Mouse (Mus musculus) olfactory bulb, adult 2 months (tissue): Measurements from ENCODE around the gene Ralgapa2. TPM values are rescaled to one million over a fixed set of nuclear protein-coding genes. Genes with fewer than 3 reads are reported as not detected.

ENCODE experiments used
- H3K27ac ChIP-seq: fragments of 200-500 bp; 2 replicates; pipeline ENCODE4 v1.5.1; 2012; ENCODE audit warnings: low read depth, low read length; ENCODE audit not compliant: insufficient read depth
- H3K4me1 ChIP-seq: fragments of 200-500 bp; 2 replicates; pipeline ENCODE4 v1.6.1; 2012; ENCODE audit warnings: low read length; ENCODE audit not compliant: control insufficient read depth, insufficient read depth
- H3K4me3 ChIP-seq: fragments of 200-500 bp; 2 replicates; pipeline ENCODE4 v1.5.1; 2012; ENCODE audit warnings: mild to moderate bottlenecking, low read depth, low read length, moderate library complexity; ENCODE audit not compliant: insufficient read depth
- CTCF ChIP-seq: fragments of 200-500 bp; IDR thresholded peaks from 2 replicates; pipeline ENCODE4 v1.5.1; 2012; ENCODE audit warnings: low read depth, mild to moderate bottlenecking, low read length, moderate library complexity; ENCODE audit not compliant: insufficient read depth
- POLR2A ChIP-seq: fragments of 200-500 bp; IDR thresholded peaks from 2 replicates; pipeline ENCODE4 v1.6.1; 2012; ENCODE audit warnings: mild to moderate bottlenecking, low read depth, low read length, moderate library complexity; ENCODE audit not compliant: insufficient read depth
- WGBS: fragments of 180-500 bp; shearing (Covaris S2); methylation state at CpG from one replicate; pipeline ENCODE4 v1.1.7; 2018; 5-methylcytosine and 5-hydroxymethylcytosine counted together
- polyA plus RNA-seq: library from polyadenylated mRNA; stranded (reverse); fragments of >200 nt; gene quantifications from 2 replicates; pipeline ENCODE4 v1.2.4, GENCODE M21; 2012; ENCODE audit warnings: low replicate concordance; ENCODE audit not compliant: missing spikeins, insufficient read depth, insufficient read length

Ralgapa2 gene
- polyA plus RNA-seq, 1 experiment = not detected

DNA sequence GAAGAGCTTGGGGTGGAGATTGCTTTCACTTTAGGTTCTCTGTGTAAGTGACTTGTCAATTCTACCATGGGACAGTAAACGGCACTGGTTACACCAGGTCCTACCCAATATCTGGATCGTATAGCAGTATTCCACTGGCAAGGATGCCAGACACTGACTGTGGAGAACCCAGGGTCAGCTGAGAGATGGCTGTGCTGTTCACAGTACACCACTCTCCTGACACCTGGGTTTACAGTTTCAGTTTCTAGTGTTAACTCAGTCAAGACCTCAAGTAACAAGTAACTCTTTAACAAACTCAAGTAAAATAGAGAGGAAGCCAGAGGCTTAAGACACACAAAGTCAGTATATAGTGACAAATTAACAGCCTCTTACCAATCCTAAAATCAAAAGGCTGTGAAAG lies 54.6 kb downstream of the Ralgapa2 start:
- TF ChIP-seq POLR2A = no peak
- no peak for TF ChIP-seq CTCF
- H3K4me3 ChIP-seq = no peak overlapping the region
- no peak overlapping the region for H3K27ac ChIP-seq
- 84% methylated on average over 2 of the region's 2 CpGs for WGBS
- no peaks in the 10 kb centered on the region for H3K4me1 ChIP-seq

DNA sequence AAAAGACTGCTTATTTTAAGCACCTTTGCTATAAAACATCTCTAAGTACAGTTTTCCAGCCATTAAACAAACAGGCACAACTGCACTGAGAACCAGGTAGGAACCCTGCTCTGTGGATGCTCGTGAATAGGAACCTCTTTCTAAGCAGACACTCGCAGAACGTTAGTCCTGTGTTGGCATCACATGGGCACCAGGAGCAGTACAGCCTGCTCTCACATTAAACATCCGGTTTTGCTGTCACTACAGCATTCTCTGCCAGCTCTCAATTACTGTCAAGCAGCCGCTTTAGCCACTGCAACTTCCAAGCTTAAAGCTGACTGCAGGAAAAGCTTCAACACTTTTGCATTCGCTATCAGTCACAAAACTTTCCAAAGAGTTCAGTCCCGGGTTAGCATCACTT lies 55.5 kb downstream of the Ralgapa2 start:
- no peak overlapping the region for H3K4me3 ChIP-seq
- TF ChIP-seq CTCF (no peak), POLR2A (no peak)
- H3K27ac ChIP-seq = no peak overlapping the region
- WGBS = 70% methylated on average over 7 of the region's 7 CpGs
- H3K4me1 ChIP-seq = no peaks in the 10 kb centered on the region

DNA sequence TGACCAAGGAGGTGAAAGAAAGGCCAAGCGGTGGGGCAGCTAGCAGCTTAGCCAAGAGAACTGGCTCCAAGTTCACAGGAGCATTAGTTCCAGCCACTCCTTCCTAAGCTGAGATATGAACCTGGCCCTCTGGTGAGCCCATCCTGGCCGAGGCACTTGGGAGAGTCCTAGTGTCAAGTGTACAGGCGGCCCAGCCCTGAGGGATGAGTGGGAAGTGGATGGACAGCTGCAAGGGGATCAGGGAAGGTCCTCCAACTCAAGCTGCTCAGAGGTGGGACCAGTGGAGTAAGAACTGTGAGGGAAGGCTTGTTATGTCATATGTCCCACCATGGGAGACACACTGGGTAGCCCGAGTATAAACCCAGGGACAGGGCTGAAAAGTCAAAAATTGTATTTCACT lies 56.1 kb downstream of the Ralgapa2 start:
- 93% methylated on average over 4 of the region's 4 CpGs for WGBS
- Histone ChIP-seq H3K27ac (no peak overlapping the region), H3K4me1 (no peaks in the 10 kb centered on the region), H3K4me3 (no peak overlapping the region)
- TF ChIP-seq POLR2A (no peak), CTCF (no peak)

DNA sequence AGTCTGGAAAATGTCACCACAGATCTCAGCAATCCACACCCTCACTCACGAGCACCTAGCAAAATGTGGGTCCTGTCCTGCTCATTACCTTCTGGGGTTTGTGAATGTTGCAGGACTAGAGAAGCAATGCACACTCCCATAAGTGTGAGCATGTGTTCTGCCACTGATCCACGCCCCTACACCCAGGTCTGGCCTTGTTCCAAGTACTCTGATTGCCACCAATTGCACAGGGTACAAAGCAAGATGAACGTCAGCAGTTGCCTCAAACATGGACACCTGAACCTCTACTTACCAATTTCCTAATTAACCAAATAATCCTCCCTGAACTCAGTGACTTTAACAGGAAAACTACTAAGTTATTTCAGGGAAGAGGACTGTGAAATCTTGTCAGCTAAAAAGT lies 68.1 kb downstream of the Ralgapa2 start:
- no peaks in the 10 kb centered on the region for H3K4me1 ChIP-seq
- no peak overlapping the region for H3K27ac ChIP-seq
- no peak overlapping the region for H3K4me3 ChIP-seq
- TF ChIP-seq POLR2A (no peak), CTCF (no peak)
- 70% methylated on average over 3 of the region's 3 CpGs for WGBS

DNA sequence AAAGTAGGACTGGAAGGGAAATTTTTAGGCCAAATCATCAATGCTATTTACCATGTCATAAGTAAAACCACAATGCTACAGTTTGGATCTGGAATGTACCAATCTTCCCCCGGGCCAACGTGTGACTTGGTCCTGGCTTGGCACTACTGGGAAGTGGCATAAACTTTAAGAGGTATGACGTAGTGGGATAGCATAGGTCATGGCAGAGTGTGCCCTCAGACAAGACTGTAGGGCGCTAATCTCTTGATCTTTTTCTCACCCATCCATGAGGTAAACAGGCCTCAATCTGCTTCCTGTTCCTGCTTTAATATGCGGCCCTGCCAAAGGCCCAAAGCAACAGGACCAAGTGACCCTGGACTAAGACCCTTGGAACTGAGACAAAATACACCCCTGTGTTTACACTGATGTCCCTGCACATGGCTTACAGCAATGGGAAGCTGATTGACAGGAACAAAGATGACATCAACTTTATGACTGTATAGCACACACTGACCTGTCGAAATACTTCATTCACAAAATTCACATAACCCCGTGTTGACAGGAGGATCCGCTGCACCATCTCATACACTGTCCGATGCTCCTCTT lies 68.8 kb downstream of the Ralgapa2 start:
- TF ChIP-seq CTCF (no peak), POLR2A (no peak)
- WGBS = 96% methylated on average over 9 of the region's 9 CpGs
- H3K4me1 ChIP-seq = no peaks in the 10 kb centered on the region

DNA sequence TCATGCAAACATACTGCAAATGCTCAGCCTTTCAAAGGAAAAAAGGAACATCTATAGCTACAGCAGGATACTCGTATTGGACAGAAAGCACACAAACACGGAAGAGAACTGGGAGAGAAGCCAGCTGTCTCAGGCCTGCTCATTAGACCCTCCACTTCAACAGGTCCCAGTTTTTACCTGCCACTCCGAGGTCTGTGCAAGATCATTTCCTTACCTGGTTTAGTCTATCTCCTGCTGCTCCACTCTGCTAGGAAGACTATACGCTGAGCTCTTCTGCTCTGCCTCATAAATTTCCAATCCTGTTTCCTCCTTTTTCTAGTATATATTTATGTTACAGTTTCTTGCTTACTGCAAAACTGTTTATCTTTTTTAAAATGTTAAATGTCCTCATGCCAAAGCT lies 70.4 kb downstream of the Ralgapa2 start:
- no peak overlapping the region for H3K4me3 ChIP-seq
- no peak overlapping the region for H3K27ac ChIP-seq
- 82% methylated on average over 4 of the region's 4 CpGs for WGBS
- H3K4me1 ChIP-seq = no peaks in the 10 kb centered on the region
- TF ChIP-seq CTCF (no peak), POLR2A (no peak)

More for the DNA sequence above, 68.8 kb downstream of the Ralgapa2 start:
- no peak overlapping the region for H3K27ac ChIP-seq
- H3K4me3 ChIP-seq = no peak overlapping the region

DNA sequence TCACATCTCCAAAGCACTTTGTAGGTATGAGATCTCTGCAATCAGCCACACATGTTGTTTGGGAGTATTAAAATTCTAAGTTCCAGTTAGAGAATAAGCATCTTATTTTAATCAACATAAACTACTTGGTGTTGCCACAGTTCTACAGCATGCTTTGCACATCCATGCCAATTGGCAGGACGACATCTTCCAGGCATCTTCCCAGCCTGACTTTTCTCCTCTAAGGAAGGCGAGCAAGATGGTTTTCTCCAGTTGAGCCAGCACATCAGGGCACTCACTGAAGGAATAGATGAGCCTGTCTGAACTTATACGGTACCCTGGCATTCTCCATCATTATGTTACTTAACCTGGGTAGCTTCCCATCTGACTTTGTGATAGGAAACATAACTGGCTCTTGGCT lies 83.4 kb downstream of the Ralgapa2 start:
- H3K27ac ChIP-seq = no peak overlapping the region
- no peak overlapping the region for H3K4me3 ChIP-seq
- no peaks in the 10 kb centered on the region for H3K4me1 ChIP-seq
- WGBS = 93% methylated on average over 3 of the region's 3 CpGs
- TF ChIP-seq POLR2A (no peak), CTCF (no peak)

DNA sequence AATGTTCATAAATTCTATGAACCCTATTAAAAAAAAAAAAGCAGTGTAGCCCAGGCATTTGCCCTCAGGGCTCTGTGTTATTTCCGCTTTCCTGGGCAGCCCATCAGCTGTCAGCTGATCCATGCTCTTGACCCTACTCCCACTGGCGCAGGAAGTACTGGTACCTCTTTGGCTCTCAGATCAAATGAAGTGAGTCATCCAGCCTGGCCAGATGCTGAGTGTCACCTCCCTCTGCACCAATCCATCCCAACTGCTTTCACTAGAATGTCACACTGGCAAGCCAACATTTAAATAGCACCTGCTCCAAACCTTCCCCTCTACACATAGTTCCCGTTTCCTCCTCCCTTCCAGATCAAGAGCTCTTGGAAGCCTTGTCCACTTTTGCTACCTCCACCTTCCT lies 84.8 kb downstream of the Ralgapa2 start:
- Histone ChIP-seq H3K4me3 (no peak overlapping the region), H3K4me1 (no peaks in the 10 kb centered on the region), H3K27ac (no peak overlapping the region)
- TF ChIP-seq CTCF = no peak
- no peak for TF ChIP-seq POLR2A
- 92% methylated on average over 3 of the region's 3 CpGs for WGBS

DNA sequence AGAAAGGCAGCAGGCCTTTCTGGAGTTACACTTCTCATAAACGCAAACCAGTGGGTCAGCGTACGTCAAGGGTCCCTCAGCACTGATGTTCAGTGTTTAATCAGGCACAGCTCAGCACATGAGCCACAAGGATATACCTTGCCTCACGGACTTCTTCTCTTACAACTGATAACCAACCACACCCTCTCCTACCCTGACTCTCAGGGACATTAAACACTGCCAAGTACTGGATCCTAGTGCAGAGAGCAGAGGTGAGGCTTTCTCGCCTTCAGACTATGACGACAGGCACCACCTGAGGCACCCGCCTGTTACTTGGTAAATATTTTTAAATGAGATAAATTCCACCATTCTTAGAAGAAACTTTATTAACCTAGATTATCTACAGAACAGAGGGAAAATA lies 85.8 kb downstream of the Ralgapa2 start:
- no peak for TF ChIP-seq CTCF
- no peak for TF ChIP-seq POLR2A
- Histone ChIP-seq H3K27ac (no peak overlapping the region), H3K4me3 (no peak overlapping the region), H3K4me1 (no peaks in the 10 kb centered on the region)
- 95% methylated on average over 7 of the region's 7 CpGs for WGBS

DNA sequence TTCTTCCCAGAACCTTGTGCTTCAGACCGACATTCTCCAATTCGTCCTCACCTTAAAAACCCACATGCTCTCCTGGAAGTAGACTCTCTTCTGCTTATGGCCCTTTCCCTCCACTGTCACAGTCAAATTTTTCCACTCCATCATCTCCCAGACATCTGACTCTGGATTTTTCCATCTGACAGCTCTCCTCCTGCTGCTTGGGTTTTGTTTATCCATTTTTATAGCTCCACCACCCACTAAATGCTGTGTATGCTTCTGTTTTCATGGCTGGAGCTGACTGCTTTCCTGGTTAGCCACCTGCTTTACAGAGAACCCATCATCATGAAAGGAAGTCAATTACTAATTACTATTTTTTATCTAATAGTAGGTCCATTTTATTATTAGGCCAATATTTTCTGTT lies 86.9 kb downstream of the Ralgapa2 start:
- TF ChIP-seq POLR2A (no peak), CTCF (no peak)
- H3K4me3 ChIP-seq = no peak overlapping the region
- no peak overlapping the region for H3K27ac ChIP-seq
- H3K4me1 ChIP-seq = no peaks in the 10 kb centered on the region
- 98% methylated on average over 2 of the region's 2 CpGs for WGBS
